Mouse (Mus musculus) fibroblast of lung, adult 2 months (primary cell): ENCODE results near the gene Slc25a21.
A peak's percentile ranks its signal among the peaks of the same experiment; 100 is the strongest.

Source experiments
- DNase-seq: peaks from one replicate; pipeline ENCODE4 v3.0.0-alpha.2; 2011; ENCODE audit warnings: low read depth

Slc25a21 gene

GRCm38 (mm10) chr12:56690366-56690765 lies 506.9 kb downstream of the Slc25a21 start:
- DNase-seq, result no peak

GRCm38 (mm10) chr12:56689736-56690135 lies 507.5 kb downstream of the Slc25a21 start:
- DNase-seq, result no peak

GRCm38 (mm10) chr12:56689331-56689730 lies 507.9 kb downstream of the Slc25a21 start:
- DNase-seq, result no peak

- no peak for DNase-seq
Observed at GRCm38 (mm10) chr12:56688920-56689319, 508.4 kb downstream of the Slc25a21 start.

GRCm38 (mm10) chr12:56688482-56688840 lies 508.8 kb downstream of the Slc25a21 start:
- no peak for DNase-seq

- no peak for DNase-seq
Observed at GRCm38 (mm10) chr12:56687640-56688481, 509.4 kb downstream of the Slc25a21 start.

- DNase-seq, result peak; percentile 8
Observed at GRCm38 (mm10) chr12:56681096-56681811, 516.0 kb downstream of the Slc25a21 start.

GRCm38 (mm10) chr12:56677620-56678019 lies 519.7 kb downstream of the Slc25a21 start:
- no peak for DNase-seq

GRCm38 (mm10) chr12:56674726-56675125 lies 522.5 kb downstream of the Slc25a21 start:
- DNase-seq, result no peak

GRCm38 (mm10) chr12:56670795-56671194 lies 526.5 kb downstream of the Slc25a21 start:
- no peak for DNase-seq

- DNase-seq, result no peak
Observed at GRCm38 (mm10) chr12:56669451-56670122, 527.7 kb downstream of the Slc25a21 start.
